Mouse (Mus musculus) left cerebral cortex, adult 9 months (tissue): ENCODE measurements around the gene Myo1a.
"Not testable (repeated sequence)": the region's sequence is repeated elsewhere in the genome, so short reads cannot be mapped to it uniquely, and the experiment has no call there.

Source experiments
- DNase-seq, 2 experiments: peaks; one replicate each; pipeline ENCODE4 v3.0.0; 2022; ENCODE audit warnings: low spot score in 2 of 2

The Myo1a gene

DNA sequence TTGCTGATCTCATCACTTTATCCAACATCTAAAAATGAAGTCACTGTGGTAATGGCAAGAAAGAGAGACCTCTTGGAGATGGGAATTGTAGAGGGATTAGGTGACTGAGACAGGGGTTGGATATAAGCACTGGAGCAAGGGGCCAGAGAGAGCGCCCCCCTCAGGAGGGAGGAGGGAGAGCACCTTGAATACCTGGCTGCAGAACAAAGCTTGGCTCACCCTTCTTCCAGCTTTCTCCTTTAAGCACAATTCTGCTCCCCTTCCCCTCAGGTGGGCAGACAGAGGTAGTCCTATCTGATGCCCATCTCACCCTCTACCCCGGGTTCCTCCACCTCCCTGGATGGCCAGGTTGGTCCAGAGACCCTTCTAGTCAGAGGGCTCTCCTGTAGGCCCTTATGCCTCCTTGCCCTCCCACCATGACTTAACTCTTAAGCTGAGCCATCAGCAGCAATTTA lies at the start of gene Myo1a:
Gene Myo1a, plus strand, starts transcription at position 405 of the 455 bp plus-strand sequence.
- DNase-seq = no peak

DNA sequence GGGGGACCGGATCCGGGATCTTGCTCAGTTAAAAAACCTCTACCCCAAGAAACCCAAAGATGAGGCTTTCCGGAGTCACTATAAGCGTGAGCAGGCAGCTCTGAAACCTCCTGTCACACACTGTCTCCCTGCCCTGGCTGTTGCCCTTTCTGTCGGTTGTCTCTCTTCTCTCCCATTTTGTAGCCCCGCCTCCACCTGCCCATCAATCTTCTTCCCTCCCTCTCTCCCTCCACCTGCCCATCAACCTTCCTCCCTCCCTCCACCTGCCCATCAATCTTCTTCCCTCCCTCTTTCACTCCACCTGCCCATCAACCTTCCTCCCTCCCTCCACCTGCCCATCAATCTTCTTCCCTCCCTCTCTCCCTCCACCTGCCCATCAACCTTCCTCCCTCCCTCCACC lies 47.4 kb upstream of the Myo1a start:
- not testable (repeated sequence) for DNase-seq

DNA sequence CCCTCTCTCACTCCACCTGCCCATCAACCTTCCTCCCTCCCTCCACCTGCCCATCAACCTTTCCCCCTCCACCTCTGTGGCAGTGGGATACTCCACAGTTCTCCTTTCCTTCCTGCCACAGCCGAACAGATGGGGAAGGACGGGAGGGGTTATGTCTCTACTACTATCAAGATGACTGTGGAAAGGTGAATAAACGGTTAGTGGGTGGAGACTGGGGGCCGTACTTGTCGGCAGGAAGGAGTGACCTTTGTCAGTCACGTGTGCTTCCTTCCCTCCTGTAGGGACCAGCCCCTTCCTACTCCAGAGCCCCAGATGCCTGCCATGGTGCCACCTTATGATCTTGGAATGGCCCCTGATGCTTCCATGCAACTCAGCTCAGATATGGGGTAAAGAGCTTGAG lies 46.9 kb upstream of the Myo1a start:
- DNase-seq = no peak

DNA sequence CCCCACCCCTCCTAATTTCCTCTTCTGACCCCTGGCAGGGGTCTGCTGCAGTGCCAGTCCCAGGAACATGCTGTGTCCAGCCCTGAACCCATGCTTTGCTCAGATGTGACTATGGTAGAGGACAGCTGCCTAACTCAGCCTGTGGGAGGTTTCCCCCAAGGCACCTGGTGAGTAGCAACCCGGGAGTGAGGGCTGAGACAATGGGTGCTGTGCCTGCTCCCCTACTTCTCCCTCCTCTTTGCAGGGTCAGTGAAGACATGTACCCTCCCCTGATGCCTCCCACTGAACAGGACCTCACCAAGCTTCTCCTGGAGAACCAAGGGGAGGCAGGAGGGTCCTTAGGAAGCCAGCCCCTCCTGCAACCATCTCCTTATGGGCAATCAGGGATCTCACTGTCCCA lies 45.4 kb upstream of the Myo1a start:
- no peak for DNase-seq

DNA sequence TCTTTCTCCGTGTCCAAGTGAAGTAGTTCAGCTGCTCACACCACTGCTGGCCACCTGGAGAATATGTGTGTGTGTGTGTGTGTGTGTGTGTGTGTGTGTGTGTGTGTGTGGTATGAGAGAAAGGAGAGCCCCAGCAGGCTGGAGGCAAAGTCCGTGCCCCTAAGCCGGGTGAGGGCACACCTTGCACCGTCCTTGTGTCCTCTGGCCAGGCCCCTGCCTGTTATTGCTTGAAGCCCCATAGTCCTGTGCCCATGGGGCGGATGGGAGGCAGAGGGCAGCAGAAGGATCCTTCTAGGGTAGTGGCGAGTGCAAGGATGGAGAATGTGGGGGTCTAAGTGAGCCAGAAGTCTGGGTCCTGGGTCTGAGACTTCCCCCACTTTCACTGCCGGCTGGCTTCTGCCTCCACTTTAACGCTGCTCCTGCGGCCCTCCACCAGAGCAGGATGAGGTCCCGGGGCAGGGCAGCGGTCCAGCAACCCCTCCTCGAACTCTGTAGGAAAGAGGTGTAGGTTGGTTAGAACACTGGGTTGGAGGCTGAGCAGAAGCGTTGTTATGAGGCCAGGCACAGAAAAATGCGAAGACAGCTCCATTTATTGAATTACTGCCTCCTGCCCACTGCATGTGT lies 43.6 kb upstream of the Myo1a start:
- DNase-seq = peak in 1 of 2 experiments; percentile 16

DNA sequence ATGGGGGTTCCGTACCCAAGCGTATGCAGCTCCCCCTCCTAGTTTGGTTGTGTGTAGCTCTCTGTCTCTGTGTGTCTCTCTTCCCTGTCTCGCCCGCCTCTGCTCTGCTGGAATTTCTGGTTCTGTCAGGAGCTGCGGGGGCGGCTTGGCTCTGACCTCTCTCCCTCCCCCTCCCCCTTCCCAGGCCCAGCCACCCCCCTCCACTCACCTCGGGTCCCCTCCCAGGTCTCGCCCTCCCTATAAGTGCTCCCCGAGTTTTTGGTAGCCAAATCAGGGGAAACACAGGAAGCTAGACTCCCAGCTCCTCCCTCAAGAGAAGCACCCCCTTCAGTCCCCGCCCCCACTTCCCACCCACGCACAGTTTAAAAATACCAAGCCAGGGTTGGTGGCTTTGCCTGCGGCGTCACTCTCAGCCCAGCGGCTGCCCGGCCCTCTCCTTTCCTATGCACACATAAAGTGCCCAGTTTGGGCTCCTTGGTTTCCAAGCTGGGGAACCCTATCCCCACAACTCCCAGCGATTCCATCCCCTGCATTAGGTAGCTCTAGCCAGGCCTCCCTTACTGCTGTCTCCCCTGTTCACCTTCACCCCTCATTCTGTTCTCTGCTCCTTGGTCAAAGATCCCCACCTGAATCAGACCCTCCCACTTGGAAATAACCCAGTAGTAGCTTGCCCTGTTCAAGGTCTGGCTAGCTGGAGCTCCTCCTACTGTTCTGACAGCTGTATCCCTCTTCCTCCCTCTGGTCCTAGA lies 42.9 kb upstream of the Myo1a start:
- DNase-seq = peak in 1 of 2 experiments; percentile 64

DNA sequence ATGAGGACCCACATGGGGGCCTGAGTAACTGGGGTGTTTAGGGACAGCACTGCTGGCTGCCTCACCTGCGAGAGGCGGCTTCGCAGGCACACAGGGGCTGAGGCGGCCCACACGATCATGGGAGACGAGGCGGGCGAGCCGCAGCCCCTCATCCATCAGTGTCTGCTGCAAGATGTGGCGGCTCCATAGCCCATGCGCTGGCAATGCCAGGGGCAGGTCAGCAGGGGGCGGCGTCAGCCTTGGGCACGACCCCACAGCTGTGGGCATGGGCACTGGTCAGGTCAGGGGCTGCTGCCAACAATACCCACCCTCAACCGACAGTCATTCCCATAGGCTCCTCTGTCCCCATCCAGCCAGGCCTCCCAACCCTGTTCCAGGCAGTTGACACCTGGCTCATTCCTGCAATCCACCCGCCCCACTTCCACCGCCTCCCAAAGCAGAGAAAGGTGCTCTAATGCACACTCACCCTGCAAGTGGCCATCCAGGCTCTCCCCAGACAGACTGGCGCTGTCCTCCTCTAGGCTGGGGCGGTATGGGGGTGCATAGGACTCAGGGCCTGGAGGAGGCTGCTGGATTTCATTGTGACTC lies 42.2 kb upstream of the Myo1a start:
- peak in 1 of 2 experiments; percentile 44 for DNase-seq

DNA sequence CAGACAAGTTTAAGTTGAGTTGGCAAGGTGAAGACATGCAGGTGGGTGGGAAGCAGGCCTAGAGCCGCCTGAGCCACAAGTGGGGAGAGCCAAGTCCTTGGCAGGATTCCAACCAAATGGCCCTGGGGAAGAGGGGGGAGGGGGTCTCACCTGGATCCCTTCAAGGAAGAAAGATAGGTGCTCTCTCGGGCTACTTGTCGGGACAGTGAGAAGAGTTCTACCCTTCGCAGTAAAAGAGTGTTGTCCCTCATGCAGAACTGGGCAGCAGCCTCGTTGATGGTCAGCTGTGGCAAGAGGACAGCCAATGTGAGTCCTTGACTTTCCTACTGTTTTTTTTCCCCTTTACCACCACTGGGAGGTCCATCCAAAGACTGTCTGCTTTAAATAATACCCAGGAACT lies 41.4 kb upstream of the Myo1a start:
- DNase-seq = no peak

DNA sequence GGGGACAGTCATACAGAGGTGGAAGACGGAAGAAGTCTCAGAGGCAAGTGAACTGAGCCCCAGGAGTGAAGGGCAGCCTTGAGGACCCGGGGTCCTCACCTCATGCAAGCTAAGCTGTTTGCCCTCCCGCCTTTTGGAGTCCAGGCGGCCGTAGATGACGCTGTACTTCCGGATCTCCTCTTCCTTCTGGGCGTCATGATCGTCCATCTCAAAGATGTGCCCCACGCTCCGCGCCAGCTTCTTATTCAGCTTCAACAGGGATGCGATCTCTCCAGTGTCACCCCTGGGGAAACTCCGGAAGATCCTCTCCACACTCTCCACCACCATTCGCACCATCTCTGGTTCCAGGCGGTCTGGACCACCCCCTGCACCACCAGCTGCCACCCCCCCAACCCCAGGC lies 40.8 kb upstream of the Myo1a start:
- no peak for DNase-seq

DNA sequence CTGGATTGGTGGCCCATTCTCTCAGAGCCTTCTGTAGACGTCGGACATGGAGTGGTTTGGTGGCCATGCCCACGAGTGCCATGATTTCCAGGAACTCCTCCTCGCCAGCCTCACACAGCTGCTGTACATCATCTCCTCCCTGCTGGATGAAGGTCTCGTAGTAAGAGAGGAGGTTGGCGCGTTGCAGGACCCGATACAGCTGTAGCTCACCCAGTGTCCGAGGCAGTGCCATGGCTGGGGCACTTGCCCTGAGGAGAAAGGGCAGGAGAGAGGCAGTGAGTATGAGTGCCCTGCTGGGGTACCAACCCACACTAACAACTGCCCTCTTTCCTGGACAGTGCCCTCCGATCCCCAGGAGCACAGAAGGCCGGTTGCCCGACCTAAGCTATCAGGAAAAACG lies 40.1 kb upstream of the Myo1a start:
- DNase-seq = no peak

DNA sequence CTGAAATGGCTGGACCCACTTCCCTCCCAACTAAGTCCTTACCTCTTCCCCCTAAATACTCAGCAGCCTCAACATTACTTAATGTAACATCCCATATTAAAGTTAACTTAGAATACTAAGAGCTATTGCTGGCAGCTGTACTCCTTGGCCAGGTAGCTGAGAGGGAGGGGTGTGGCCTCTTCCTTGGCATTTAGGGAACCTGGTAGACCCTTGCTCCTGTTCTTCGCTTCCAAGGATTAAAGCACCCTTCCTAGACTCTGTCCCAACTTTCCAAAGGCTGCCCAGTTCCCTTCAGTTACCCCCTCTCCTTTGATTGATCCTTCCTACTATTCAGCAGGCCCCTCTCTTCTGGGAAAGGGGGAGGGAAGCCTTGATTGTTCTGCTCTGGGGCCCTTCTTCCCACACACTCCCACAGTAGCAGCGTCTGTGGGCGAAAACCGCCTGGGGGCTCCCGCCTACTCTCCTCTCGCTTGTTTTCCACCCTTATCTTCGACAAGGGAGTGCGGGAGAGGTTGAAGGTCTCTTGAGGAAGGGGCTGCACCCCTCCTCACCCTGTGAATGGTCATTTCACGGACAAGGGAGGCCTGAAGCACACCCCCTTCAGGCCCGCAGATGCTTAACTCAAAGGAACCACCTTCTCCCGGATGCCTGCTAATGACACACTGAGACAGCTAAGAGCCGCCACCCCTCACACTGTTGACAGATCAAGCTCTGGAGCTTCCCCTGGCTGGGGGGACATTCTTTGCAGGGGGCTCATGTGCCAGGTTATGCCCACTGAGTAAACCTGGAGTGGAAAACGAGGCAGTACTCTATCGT lies 39.4 kb upstream of the Myo1a start:
- peak in 1 of 2 experiments; percentile 26 for DNase-seq

DNA sequence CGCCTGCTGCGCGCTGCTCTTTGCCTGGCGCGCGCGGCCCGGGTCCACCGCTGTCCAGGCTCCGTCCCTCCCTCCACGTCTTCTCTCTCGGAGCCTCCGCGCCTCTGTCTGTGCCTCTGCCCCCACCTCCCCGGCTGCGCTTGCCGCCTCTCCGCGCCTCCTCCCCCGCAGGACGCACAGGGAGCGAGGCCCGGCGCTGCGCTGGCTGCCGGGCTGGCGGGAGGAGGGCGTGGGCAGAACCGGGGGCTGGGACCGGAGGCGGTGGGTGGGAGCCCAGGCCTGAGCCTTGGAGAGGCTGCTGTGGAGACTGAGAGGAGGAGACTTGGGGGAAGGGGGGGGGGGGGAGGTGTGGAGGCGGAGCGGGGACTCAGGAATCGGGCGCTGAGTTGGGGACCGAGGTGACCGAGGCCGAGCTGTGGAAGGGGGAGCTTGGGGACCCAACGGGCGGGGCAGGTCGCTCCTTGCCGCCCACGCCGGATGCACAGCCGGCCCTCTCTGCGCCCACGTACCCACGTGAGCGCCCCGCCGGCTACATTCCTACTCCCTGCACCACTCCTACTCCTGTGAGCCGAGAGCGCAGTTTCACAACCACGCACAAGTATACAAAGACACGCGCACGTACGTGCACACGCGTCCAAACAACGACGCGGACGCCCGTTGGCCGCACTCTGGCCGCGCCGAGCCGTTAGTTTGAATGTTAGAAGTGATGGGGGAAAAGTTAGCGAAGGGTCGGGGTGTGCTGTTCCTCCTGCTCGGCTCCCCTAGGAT lies 38.3 kb upstream of the Myo1a start, which contains the start of gene Nemp1:
Gene Nemp1, plus strand, starts transcription at position 401 of the 768 bp plus-strand sequence.
- DNase-seq = peak in 1 of 2 experiments; percentile 79

DNA sequence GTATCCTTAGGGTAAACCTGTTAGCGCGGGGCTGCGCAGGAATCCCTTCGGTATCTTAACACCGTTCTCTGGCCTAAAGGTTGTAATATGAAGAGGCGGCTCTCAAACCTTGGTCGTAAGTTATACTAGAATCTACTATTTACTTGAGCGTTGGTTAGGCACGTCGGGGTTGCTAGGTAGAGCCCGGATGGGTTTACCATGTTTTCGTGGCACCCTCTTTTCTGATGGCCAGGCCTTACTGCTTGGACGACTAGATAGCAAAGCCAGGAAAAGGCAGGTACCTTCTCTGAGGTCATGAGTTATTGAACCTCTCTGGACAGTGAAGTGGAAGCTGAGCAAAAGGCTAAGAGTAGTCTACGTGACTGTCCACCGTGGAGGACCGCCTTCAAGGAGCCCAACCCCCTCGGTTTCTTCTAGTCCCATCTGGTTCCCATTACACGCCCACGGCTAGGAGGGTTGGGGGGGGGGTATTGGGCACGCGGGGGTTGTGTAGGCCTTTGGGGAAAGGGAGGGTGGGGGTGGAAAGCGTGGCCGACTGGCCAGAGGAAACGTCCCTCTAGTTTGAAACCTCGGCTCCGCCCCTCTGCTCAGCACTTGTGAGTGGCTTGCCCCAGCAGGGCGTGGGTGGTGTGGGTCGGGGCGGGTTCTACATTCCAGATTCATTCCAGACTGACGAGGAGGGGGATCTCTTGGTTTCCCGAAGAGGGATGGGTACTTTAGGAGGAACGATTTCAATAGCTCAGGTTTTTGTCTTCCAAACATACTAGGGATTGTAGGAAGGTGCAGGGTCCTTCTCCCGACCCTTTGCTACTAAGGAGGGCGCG lies 37.5 kb upstream of the Myo1a start:
- peak in 1 of 2 experiments; percentile 72 for DNase-seq

DNA sequence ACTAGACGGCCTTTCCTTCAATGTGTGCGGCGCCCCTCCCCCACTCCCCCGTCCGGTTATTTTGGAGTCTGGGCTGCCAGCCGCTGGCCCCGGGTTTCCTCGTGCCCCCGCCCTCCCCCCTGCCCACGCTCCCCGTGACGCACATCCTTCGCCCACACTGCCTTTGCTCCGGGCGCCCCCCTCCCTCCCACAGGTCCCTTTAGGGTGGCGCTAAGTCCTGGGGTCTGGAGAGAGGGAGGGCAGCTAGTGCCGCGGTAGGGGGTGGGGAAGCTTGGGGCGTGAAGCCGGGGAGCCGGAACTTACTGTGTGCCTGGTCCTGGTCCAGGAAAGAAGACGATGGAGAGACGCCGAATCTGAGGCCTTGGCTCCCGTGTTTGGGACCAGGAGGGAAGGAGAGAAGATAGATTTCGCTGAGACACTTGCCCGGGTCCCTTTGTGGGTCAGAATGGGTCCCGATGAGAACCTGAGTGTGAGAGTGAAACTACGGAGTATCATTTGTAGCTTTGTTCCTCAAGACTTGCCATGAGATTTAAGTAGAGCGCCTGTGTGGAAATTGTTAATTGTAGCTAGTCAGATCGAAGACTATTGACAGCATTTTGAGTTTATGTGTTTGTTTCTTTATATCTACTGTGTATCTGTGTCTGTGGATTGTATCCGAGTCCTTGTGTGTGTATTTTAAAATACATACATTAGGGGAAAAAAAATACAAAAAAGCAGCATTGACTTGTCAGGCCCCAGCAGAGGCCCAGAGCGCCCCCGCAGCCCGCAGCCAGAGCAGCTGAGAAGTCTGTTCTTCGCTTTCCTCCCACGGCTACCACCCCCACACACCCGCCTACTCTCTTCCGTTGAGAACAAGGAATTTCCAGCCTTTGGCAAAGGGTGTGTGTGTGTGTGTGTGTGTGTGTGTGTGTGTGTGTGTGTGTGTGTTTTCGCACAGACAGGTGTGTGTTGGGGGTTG lies 36.6 kb upstream of the Myo1a start, which contains the start of gene Nab2:
Gene Nab2, minus strand, starts transcription at position 476 of the 958 bp plus-strand sequence.
- DNase-seq = peak in 1 of 2 experiments; percentile 81

DNA sequence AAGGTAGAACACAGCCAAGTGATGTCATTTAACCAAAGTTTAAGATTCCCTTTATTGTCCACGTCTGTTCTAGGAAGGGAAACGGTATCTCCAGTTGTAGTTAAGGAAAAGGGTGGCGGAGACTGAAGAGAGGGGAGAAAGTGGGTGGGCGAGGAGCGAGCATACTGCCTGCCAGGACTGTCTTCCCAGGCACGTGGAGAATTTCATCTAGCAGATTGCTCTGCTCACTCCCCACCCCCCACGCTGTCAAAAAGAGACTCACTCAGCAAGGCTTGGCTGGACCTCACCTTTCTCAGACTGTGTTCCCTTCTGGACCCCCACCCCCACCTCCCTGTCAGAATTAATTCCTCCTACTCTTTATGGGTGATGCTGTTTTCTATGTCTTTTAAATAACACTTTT lies 35.8 kb upstream of the Myo1a start:
- peak in 1 of 2 experiments; percentile 68 for DNase-seq

DNA sequence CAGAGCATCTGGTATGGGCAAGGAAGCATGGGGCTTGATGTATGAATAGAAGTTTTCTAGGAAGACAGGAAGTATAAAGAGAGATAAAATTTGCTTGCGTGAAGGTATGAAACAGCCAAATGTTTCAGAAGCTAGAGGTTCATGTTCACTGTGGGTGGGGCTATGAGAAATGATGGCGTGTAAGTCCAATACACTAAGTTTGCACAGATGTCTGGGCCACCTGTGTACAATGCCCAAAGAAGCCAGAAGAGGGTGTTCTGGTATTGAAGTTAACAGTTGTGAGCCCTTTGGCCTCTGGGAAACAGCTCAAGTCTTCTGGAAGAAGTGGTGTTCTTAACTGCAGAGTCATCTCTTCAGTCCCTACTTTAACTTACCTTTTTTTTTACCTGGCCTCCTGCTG lies 34.8 kb upstream of the Myo1a start:
- no peak for DNase-seq

DNA sequence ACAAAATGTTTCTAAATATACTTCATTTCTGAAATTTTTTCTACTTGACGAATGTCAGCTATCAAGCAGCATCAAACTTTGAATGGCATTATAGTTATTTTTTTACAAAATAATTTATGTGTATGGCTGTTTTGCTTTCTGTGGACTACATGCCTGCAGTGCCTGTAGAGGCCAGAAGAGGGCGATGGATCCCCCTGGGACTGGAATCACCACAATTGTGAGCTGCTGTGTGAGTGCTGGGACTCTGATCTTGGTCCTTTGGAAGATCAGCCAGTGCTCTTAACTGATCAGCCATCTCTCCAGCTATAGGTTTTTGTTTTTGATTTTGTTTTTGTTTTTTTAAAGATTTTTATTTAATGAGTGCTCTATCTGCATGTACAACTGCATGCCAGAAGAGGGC lies 33.7 kb upstream of the Myo1a start:
- DNase-seq = no peak

DNA sequence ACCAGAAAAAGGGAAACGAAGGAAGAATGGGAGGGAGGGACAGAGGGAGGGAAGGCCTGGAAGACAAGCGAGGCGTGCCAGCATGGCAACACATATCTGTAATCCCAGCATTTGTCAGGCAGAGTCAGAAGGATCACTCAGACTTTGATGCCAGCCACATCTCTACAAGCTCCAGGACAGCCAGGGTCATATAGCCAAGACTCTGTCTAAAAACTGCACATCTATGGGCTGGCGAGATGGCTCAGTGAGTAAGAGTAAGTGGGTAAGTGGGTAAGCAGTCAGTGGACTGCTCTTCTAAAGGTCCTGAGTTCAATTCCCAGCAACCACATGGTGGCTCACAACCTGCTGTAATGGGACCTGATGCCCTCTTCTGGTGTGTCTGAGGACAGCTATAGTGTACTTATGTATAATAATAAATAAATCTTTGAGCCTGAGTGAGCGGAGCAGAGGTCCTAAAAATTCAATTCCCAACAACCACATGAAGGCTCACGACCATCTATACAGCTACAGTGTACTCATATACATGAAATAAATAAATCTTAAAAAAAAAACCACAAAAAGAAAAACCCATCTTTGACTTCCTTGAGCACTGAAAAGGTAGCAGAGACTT lies 30.8 kb upstream of the Myo1a start:
- DNase-seq = no peak
